Mouse (Mus musculus): ENCODE results near the gene Ap1s3.

Gene Ap1s3

GRCm38 (mm10) chr1:79671543-79672337 is at the start of gene Ap1s3:
Gene Ap1s3, minus strand, starts transcription at chr1:79671972.
- peak; percentile 67 to 74 for DNase-seq

- DNase-seq: no peak
Observed at GRCm38 (mm10) chr1:79714152-79714923, 42.6 kb upstream of the Ap1s3 start.

- DNase-seq: no peak
Observed at GRCm38 (mm10) chr1:79713081-79713480, 41.3 kb upstream of the Ap1s3 start.

- DNase-seq: no peak
Observed at GRCm38 (mm10) chr1:79711147-79712126, 39.7 kb upstream of the Ap1s3 start.

GRCm38 (mm10) chr1:79710678-79711077 is 38.9 kb upstream of the Ap1s3 start:
- no peak for DNase-seq

GRCm38 (mm10) chr1:79710216-79710615 is 38.4 kb upstream of the Ap1s3 start:
- no peak for DNase-seq

- DNase-seq: no peak
Observed at GRCm38 (mm10) chr1:79707383-79707782, 35.6 kb upstream of the Ap1s3 start.

- no peak for DNase-seq
Observed at GRCm38 (mm10) chr1:79706707-79707106, 34.9 kb upstream of the Ap1s3 start.

- DNase-seq: no peak
Observed at GRCm38 (mm10) chr1:79704672-79705071, 32.9 kb upstream of the Ap1s3 start.

- DNase-seq: no peak
Observed at GRCm38 (mm10) chr1:79703520-79703919, 31.7 kb upstream of the Ap1s3 start.

- DNase-seq: no peak
Observed at GRCm38 (mm10) chr1:79698506-79698905, 26.7 kb upstream of the Ap1s3 start.

GRCm38 (mm10) chr1:79697382-79697781 is 25.6 kb upstream of the Ap1s3 start:
- peak in 1 of 2 experiments; percentile 12 for DNase-seq

- no peak for DNase-seq
Observed at GRCm38 (mm10) chr1:79696933-79697332, 25.2 kb upstream of the Ap1s3 start.

GRCm38 (mm10) chr1:79692482-79692881 is 20.7 kb upstream of the Ap1s3 start:
- DNase-seq: no peak

- DNase-seq: no peak
Observed at GRCm38 (mm10) chr1:79687254-79687653, 15.5 kb upstream of the Ap1s3 start.

GRCm38 (mm10) chr1:79684027-79684426 is 12.3 kb upstream of the Ap1s3 start:
- no peak for DNase-seq

GRCm38 (mm10) chr1:79682936-79683335 is 11.2 kb upstream of the Ap1s3 start:
- no peak for DNase-seq

- DNase-seq: no peak
Observed at GRCm38 (mm10) chr1:79680777-79681176, 9.0 kb upstream of the Ap1s3 start.

- DNase-seq: no peak
Observed at GRCm38 (mm10) chr1:79678117-79678684, 6.4 kb upstream of the Ap1s3 start.

- DNase-seq: no peak
Observed at GRCm38 (mm10) chr1:79675716-79676115, 3.9 kb upstream of the Ap1s3 start.

- no peak for DNase-seq
Observed at GRCm38 (mm10) chr1:79671196-79671542, 603 bp downstream of the Ap1s3 start.

- DNase-seq: no peak
Observed at GRCm38 (mm10) chr1:79669419-79669974, 2.3 kb downstream of the Ap1s3 start.

All from cerebellum, adult 18-20 months (tissue).